Mouse (Mus musculus) T-cell, adult 2 months (primary cell): ENCODE data around the gene Spata3.
A peak's percentile ranks its signal among the peaks of the same experiment; 100 is the strongest.

Experiments used
- DNase-seq: peaks from one replicate; pipeline ENCODE4 v3.0.0; 2022; ENCODE audit warnings: low spot score

Spata3 gene

GRCm38 (mm10) chr1:86032273-86032987, 15.8 kb downstream of the Spata3 start:
- no peak for DNase-seq

DNA sequence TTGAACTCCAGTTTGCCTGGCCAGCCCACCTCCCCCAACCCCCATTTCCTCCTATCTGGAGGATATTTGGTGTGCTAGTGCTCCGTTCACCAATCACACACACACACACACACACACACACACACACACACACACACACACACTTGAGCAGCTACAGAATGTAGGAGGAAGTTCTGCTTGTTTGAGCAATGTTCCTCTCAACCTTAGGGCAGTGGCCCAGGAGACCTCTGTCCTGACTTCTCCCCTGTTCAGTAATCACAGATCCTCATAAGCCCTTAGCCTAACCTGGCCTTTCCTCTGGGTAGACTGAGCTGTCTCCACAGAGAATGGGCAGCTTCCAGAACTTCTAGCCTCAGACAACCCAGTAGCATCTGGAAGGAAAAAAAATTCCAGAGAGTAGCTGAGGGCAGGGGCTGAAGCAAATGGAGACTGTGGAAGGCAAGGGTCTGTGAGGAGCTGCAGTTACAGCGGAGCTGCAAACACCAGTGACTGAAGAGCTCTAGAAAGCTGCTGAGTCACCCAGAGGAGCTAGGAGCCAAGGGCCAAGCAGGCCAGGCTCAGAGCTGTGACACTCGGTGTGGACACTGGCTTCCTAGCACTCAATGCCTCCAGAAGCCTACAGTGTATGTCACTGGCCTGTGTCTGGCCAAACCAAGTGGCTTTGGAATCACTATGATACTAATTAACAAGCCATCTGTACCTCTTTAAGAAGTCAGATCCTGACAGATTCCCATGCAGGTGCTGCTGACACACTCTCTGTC, 21.8 kb downstream of the Spata3 start:
- DNase-seq = no peak

- no peak for DNase-seq
These were observed 23.5 kb downstream of the Spata3 start for GRCm38 (mm10) chr1:86040131-86040530.

GRCm38 (mm10) chr1:86040817-86041216, 24.2 kb downstream of the Spata3 start:
- no peak for DNase-seq

- no peak for DNase-seq
These were observed 28.4 kb downstream of the Spata3 start for GRCm38 (mm10) chr1:86045056-86045455.

GRCm38 (mm10) chr1:86045848-86046805, 29.5 kb downstream of the Spata3 start, which contains the start of gene 2810459M11Rik:
Gene 2810459M11Rik (plus strand): TSS chr1:86045863.
- DNase-seq = peak; percentile 12

DNA sequence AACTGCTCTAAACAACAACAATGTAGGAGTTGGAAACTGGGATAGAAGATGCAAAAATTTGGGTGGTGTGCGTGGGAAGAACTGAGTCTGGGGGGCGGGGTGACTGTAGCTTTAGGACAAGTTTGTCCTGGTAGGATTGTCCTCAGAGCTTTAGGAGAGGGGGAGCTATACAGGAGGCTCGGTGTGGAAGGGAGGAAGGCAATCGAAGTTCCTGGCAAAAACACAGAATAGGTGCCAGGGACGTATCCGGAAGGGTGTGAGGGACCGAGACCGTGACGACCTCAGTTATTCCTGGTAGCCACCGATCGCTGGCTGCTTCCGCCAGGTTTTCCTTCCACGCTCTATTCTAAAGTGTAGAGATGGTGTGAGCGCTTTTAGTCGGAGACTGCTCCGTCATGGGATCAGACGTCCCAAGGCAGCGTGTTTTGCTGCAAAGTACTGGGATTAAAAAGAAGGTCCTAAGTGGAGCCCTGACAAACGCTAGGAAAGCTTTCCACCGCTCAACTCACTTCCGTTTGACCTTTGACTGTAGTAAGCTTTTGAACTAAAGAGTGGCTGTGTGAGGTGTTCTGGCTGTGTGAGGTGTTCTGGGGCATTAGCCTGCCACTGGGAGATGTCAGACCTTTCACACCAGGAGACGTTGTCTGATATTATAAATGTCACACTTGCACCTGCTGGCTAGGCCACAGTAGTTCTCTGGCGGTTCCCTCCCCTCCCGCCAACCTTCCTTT, 30.4 kb downstream of the Spata3 start:
- no peak for DNase-seq

- peak; percentile 11 for DNase-seq
These were observed 31.6 kb downstream of the Spata3 start for GRCm38 (mm10) chr1:86048231-86048630.

DNA sequence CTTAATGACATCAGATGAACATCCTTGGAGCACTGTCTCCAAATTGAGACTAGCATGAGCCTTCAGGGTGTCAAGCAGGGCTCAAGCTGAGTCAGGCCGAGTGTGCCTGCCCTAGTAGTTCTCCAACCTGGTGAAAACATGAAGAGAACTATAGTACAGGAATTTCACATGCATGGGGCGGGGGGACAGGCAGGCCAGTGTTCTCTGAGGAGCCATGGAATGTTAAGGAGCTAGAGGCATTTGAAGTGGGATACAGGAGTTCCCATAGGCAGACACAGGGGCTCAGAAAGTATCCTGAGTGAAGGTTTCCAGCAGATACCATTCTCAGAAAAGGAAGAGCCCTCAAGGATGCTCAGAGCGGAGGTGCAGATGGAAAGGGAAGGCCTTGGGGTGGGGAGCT, 32.1 kb downstream of the Spata3 start:
- DNase-seq = no peak

DNA sequence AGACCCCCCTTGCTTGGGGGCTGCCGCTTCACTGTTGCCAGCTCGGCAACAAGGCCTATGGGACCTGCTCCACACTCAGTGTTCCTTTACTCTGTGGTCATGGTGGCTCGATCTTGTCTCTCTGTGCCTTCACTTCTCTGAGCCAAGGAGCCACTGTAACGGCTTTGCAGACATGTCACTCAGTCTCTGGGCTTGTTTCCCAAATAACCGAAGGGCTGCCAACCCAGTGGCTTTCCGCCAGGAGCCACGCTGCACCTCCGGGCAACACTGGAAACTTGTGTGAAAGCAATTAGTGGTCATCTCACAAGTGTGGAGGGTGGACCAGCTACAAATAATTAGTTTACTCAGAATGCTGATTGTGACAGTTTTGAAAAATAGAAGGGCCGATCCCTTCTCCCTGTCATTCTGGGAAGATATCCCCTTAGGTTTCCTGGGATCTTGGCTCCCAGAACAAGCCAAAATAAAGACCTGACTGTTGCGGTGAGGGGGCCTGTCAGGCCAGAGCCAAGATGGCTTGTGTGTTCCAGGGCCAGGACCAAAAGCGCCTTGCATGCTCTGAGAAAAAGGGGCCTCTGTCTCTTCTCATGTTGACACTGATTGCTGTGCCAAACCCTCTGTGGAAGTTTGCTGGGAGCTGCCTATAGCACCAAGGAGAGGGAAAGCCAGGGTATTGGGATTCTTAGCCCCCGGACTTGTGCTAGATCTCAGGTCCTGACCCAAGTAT, 36.7 kb downstream of the Spata3 start:
- DNase-seq = no peak

GRCm38 (mm10) chr1:86054943-86055342, 38.3 kb downstream of the Spata3 start:
- no peak for DNase-seq

DNA sequence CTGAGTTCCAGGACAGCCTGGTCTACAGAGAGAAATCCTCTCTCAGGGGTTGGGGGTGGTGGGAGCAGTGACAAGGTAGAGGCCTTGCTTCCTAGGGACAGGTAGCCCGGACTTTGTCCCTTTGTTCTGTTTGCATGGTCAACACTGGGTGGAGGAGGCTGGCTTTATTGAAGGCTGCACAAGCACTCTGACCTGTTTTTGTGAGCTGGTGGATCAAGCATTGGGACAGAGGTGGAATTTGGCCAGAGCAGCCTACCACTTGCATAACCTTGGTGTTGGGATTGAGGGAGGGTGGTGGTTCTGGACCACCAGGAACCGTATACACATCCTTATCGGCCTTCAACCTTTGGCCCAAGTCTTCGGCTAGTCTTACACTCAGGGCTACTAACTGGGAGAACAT, 39.7 kb downstream of the Spata3 start:
- no peak for DNase-seq

GRCm38 (mm10) chr1:86058856-86059769, 42.5 kb downstream of the Spata3 start:
- peak; percentile 91 for DNase-seq

- DNase-seq = no peak
These were observed 45.9 kb downstream of the Spata3 start for GRCm38 (mm10) chr1:86062523-86062922.

DNA sequence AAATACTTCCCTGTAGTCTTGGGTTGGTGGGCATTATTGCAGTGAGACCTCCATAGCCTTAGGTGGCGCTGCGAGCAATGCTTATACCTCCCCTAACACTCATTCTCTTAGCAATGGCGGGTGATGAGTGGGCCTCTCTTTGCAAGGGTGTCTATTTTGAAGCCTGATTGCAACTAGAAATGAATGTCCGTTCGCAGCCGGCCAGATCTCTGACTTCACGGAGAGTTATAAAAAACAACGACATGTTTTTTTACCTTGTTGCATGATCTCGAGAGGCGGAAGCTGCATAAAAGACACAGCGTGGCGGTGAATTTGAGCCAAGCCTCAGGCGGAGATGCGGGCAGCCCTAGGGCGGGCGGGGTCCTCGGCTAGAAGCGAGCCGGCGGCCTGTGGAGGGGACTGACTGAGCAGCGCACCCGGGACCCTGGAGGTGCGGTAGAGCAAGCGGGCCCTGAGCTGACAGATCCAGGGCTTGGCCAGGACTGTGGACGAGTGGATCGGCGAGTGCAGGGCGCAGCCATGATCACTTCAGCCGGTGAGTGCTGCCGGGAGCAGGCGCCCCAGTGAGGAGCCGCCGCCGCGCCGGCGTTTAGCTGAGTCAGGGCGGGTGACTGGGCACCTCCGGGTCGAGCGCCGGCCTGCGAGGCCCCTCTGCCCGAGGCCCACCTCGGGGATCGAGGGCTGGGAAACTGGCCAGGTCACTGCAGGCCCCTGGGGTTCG, 47.8 kb downstream of the Spata3 start, which contains the start of gene Psmd1:
Psmd1 (plus strand) TSS at position 117 of the 721 bp plus-strand sequence.
- DNase-seq = peak; percentile 90

- DNase-seq = no peak
These were observed 59.9 kb downstream of the Spata3 start for GRCm38 (mm10) chr1:86076565-86076964.
